Mouse (Mus musculus) hindbrain, embryonic 12.5 days (tissue): ENCODE results near the gene Hist1h3g. TPM values are rescaled to one million over a fixed set of nuclear protein-coding genes. Genes with fewer than 3 reads are reported as not detected.
A peak's percentile ranks its signal among the peaks of the same experiment; 100 is the strongest.

Source experiments
- ATAC-seq: fragments of 200-750 bp; cut with Nextera tagmentation; 2 replicates; pipeline ENCODE4 v1.8.0; 2017; ENCODE audit warnings: moderate TSS enrichment; ENCODE audit not compliant: low FRiP score
- H3K27ac ChIP-seq: fragments of 300-500 bp; sonication (generic); 2 replicates; pipeline ENCODE4 v1.5.1; 2016; ENCODE audit warnings: mild to moderate bottlenecking
- H3K27me3 ChIP-seq: fragments of 300-500 bp; sonication (generic); 2 replicates; pipeline ENCODE4 v1.6.1; 2016; ENCODE audit warnings: mild to moderate bottlenecking
- H3K36me3 ChIP-seq: fragments of 300-500 bp; sonication (generic); 2 replicates; pipeline ENCODE4 v1.6.1; 2016; ENCODE audit warnings: mild to moderate bottlenecking
- H3K4me1 ChIP-seq: fragments of 300-500 bp; sonication (generic); 2 replicates; pipeline ENCODE4 v1.6.1; 2016
- H3K4me2 ChIP-seq: fragments of 300-500 bp; sonication (generic); replicated peaks from 2 replicates; pipeline ENCODE4 v1.6.1; 2016; ENCODE audit warnings: mild to moderate bottlenecking
- H3K4me3 ChIP-seq: fragments of 300-500 bp; sonication (generic); 2 replicates; pipeline ENCODE4 v1.5.1; 2016; ENCODE audit warnings: mild to moderate bottlenecking
- H3K9ac ChIP-seq: fragments of 300-500 bp; sonication (generic); 2 replicates; pipeline ENCODE4 v1.6.1; 2016; ENCODE audit warnings: mild to moderate bottlenecking, moderate library complexity
- H3K9me3 ChIP-seq: fragments of 300-500 bp; sonication (generic); replicated peaks from 2 replicates; pipeline ENCODE4 v1.6.1; 2016; ENCODE audit warnings: mild to moderate bottlenecking
- WGBS: fragments of 180-500 bp; shearing (Covaris S2); methylation state at CpG from one replicate; pipeline ENCODE4 v1.1.7; 2016; 5-methylcytosine and 5-hydroxymethylcytosine counted together
- microRNA-seq: library from miRNA; unstranded; fragments of <30 nt; microRNA quantifications from one replicate; pipeline ENCODE4, GENCODE M21; 2017
- polyA plus RNA-seq: library from polyadenylated mRNA; unstranded; fragments of >200 nt; fragmentation: Nextera tagmentation; extraction: Ambion mirVana; gene quantifications from 2 replicates; pipeline ENCODE4 v1.2.1, GENCODE M21; 2016

Gene Hist1h3g
- polyA plus RNA-seq, 1 experiment from 2014 or later = 4.4 TPM

DNA sequence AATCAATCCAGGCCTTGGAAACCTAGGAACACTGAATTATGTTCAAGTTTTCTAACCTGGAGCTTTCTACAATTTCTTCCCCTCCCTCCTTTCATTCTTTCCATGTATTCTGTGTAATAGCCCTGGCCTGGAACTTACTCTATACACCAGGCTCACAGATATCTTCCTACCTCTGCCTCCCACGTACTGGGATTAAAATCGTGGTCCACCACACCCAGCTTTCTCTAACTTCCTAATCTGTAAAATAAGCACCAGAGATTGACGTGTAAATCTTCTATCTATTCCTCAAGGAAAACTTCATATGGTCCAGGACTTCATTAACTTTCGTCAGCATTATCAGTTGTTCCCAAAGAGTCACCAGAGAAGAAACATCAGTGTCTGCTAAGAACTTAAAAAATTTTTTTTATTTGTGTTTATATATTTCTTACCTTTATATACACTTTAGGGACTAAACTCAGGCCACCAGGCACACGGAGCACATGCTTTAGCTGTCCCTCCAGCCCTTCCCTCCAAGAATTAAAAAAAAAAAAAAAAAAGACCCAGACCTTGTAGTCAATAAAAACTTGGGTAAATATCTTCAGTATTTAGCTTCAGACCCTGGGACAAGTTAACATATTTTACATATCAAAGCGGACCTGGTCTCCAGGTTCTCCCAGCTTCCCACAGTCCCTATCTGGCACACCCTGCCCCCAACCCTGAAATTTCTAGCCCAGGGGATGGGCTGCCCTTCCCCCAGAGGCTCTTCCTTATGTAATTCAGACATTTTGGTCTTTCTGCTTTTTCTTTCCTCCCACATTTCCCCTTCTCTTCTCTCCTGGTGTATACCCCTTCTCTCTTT is 47.2 kb downstream of the Hist1h3g start:
- Histone ChIP-seq H3K4me1 (peaks cover 24% of the 10 kb centered on the region), H3K4me2 (peak overlapping the region; percentile 87), H3K27ac (peak overlapping the region; percentile 84), H3K9ac (peak overlapping the region; percentile 68), H3K9me3 (no peaks in the 10 kb centered on the region), H3K4me3 (peak overlapping the region; percentile 51), H3K36me3 (no peaks in the 10 kb centered on the region), H3K27me3 (no peaks in the 10 kb centered on the region)
- no peak for ATAC-seq
- WGBS = 2% methylated on average over 6 of the region's 6 CpGs

DNA sequence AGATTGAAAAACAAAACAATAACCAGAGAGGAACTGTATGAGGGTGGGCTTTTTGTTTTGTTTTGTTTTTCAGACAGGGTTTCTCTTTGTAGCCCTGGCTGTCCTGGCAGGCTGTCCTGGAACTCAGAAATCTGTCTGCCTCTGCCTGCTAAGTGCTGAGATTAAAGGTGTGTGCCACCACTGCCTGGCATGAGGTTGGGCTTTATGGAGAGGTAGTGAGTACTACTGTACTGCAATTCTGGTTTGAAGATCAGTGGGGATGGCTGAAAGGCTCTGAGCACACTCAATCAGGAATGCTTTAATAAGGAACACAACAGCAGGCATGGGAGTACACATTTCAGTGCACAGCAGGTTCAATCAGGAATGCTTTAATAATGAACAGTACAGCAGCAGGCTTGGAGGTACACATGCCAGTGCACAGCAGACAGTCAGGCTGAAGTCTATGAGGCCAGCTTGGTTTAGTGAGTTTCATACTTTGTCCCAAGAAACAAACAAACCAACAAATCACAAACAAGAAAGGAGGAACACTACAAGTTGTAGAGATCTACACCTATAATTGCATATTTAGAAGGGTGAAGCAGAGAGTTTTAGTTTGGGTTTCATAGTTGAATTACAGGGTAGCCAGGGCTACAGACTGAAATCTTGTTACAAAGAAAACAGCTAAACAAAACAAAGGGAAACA is 48.3 kb downstream of the Hist1h3g start:
- Histone ChIP-seq H3K4me3 (no peak overlapping the region), H3K4me2 (peak overlapping the region; percentile 15; the same call in 1 of the 2 replicates), H3K27me3 (no peaks in the 10 kb centered on the region), H3K4me1 (peaks cover 24% of the 10 kb centered on the region), H3K36me3 (no peaks in the 10 kb centered on the region), H3K27ac (peak overlapping the region; percentile 84), H3K9me3 (no peaks in the 10 kb centered on the region), H3K9ac (peak overlapping the region; percentile 1; the same call in 1 of the 2 replicates)
- ATAC-seq = no peak

DNA sequence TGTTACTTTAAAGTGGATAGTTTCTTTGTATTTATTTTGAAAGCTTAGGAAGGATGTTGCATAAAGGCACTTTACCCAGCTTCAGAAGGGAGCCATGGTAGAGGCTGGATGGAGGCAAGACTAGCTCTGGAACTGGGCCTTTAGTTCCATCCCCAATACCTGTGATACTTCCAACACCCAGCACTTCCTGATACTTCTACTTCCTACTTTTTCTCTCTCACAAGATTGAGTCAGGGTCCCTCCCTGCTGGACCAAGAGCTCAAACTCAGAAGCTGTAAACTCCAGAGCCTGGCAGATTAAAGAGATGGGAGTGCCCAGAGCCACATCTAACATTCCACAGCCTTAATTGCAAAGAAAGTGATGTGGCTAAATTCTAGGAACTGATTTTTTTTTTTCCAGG is 49.1 kb downstream of the Hist1h3g start:
- Histone ChIP-seq H3K27me3 (no peaks in the 10 kb centered on the region), H3K4me3 (peak overlapping the region; percentile 37; the same call in 1 of the 2 replicates), H3K36me3 (no peaks in the 10 kb centered on the region), H3K9ac (peak overlapping the region; percentile 75), H3K4me1 (peaks cover 24% of the 10 kb centered on the region), H3K4me2 (peak overlapping the region; percentile 69), H3K9me3 (no peaks in the 10 kb centered on the region), H3K27ac (peak overlapping the region; percentile 94)
- ATAC-seq = no peak

DNA sequence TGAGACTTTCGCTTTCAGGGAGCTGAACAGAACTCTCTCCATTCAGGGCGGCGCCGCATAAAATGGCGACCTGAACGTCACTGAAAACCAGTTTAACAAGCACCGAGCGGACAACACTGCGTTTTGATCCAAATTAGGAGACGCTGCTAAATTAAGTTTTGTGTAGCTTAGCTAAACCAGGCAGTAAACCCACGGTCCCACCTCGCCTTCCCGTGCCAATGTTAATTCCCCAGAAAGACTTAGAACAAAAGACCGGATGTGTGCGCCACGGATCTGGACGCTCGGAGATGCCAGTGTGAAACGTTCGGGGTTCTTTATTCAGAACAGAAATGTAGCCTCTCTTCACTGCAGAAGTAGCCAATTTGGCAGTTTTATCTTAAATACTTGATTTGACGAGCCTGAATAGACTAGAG is 49.8 kb downstream of the Hist1h3g start:
- H3K36me3 ChIP-seq = no peaks in the 10 kb centered on the region
- peak; percentile 23; the same call in 1 of the 2 replicates for ATAC-seq
- peak overlapping the region; percentile 94 for H3K27ac ChIP-seq
- peak overlapping the region; percentile 75 for H3K9ac ChIP-seq
- peaks cover 24% of the 10 kb centered on the region for H3K4me1 ChIP-seq
- H3K27me3 ChIP-seq = no peaks in the 10 kb centered on the region
- WGBS = under 1% methylated on average over 21 of the region's 21 CpGs
- no peaks in the 10 kb centered on the region for H3K9me3 ChIP-seq
- peak overlapping the region; percentile 37 for H3K4me3 ChIP-seq
- H3K4me2 ChIP-seq = peak overlapping the region; percentile 69

Small RNA genes lying within 50 kb of the gene (microRNA-seq; reads per million reads assigned to microRNA genes)
- not detected for gene Gm44297
- not detected for gene Gm44359
- gene Gm44394 = not detected
- 0.81 reads per million for gene n-TStga1

Other genes with a start within 250 kb of the Hist1h3g start
- gene Zfp322a, start 166.2 kb upstream of the Hist1h3g start, polyA plus RNA-seq = 58.9 and 63.2 TPM in 2 replicates
- 11.6 and 12.0 TPM in 2 replicates for gene Abt1, start 111.6 kb upstream of the Hist1h3g start, polyA plus RNA-seq
- gene Btn1a1, start 69.5 kb upstream of the Hist1h3g start, polyA plus RNA-seq = 0.12 TPM in 1 of 2 replicates, not detected in the other
- 0.34 and 0.43 TPM in 2 replicates for gene Btn2a2, start 46.6 kb upstream of the Hist1h3g start, polyA plus RNA-seq
- gene Hist1h4h, start 4.4 kb upstream of the Hist1h3g start, polyA plus RNA-seq = 5.7 and 6.9 TPM in 2 replicates
- 5.2 TPM in 1 of 2 replicates, not detected in the other for gene Hist1h2af, start 1.5 kb upstream of the Hist1h3g start, polyA plus RNA-seq
- gene Hist1h2bh, start 8.0 kb downstream of the Hist1h3g start, polyA plus RNA-seq = 0.37 and 0.57 TPM in 2 replicates
- 0.66 and 1.4 TPM in 2 replicates for gene Hist1h3f, start 8.6 kb downstream of the Hist1h3g start, polyA plus RNA-seq
- gene Hist1h4f, start 16.2 kb downstream of the Hist1h3g start, polyA plus RNA-seq = 1.4 TPM in 1 of 2 replicates, not detected in the other
- 0.23 and 0.39 TPM in 2 replicates for gene Hist1h1d, start 17.8 kb downstream of the Hist1h3g start, polyA plus RNA-seq
- 4.4 and 5.6 TPM in 2 replicates for gene Hist1h3e, start 26.9 kb downstream of the Hist1h3g start, polyA plus RNA-seq
- gene Hist1h2ae, start 35.8 kb downstream of the Hist1h3g start, polyA plus RNA-seq = 67.4 and 81.6 TPM in 2 replicates
- 4.8 and 7.1 TPM in 2 replicates for gene Hist1h2bg, start 36.0 kb downstream of the Hist1h3g start, polyA plus RNA-seq
- 4.4 and 7.2 TPM in 2 replicates for gene Hist1h2bf, start 38.8 kb downstream of the Hist1h3g start, polyA plus RNA-seq
- 0.46 and 2.5 TPM in 2 replicates for gene Hist1h2ad, start 39.0 kb downstream of the Hist1h3g start, polyA plus RNA-seq
- 2.2 and 4.8 TPM in 2 replicates for gene Hist1h3d, start 40.3 kb downstream of the Hist1h3g start, polyA plus RNA-seq
- gene Hist1h4d, start 46.2 kb downstream of the Hist1h3g start, polyA plus RNA-seq = 66.9 and 82.3 TPM in 2 replicates
- 1.9 and 2.2 TPM in 2 replicates for gene Hist1h2be, start 85.7 kb downstream of the Hist1h3g start, polyA plus RNA-seq
- gene Hist1h1e, start 87.1 kb downstream of the Hist1h3g start, polyA plus RNA-seq = 17.0 and 18.8 TPM in 2 replicates
- 0.72 and 0.93 TPM in 2 replicates for gene Hist1h2ac, start 148.5 kb downstream of the Hist1h3g start, polyA plus RNA-seq
- gene Hist1h2bc, start 148.8 kb downstream of the Hist1h3g start, polyA plus RNA-seq = 25.1 and 26.1 TPM in 2 replicates
- gene Hist1h1t, start 160.4 kb downstream of the Hist1h3g start, polyA plus RNA-seq = not detected in 2 replicates
- gene Hist1h4c, start 163.0 kb downstream of the Hist1h3g start, polyA plus RNA-seq = 3.6 and 4.2 TPM in 2 replicates
- 4.9 and 5.2 TPM in 2 replicates for gene Hfe, start 175.4 kb downstream of the Hist1h3g start, polyA plus RNA-seq
- 15.0 and 15.4 TPM in 2 replicates for gene Hist1h1c, start 203.4 kb downstream of the Hist1h3g start, polyA plus RNA-seq
- 9.7 and 11.6 TPM in 2 replicates for gene Hist1h3c, start 210.2 kb downstream of the Hist1h3g start, polyA plus RNA-seq
- 2.2 and 2.9 TPM in 2 replicates for gene Hist1h2bb, start 211.3 kb downstream of the Hist1h3g start, polyA plus RNA-seq
- 22.4 and 45.2 TPM in 2 replicates for gene Hist1h2ab, start 215.7 kb downstream of the Hist1h3g start, polyA plus RNA-seq
- 4.5 and 11.1 TPM in 2 replicates for gene Hist1h3b, start 216.8 kb downstream of the Hist1h3g start, polyA plus RNA-seq
- gene Hist1h4b, start 221.6 kb downstream of the Hist1h3g start, polyA plus RNA-seq = 5.0 and 5.5 TPM in 2 replicates
- gene Hist1h4a, start 225.8 kb downstream of the Hist1h3g start, polyA plus RNA-seq = 0.72 TPM in 1 of 2 replicates, not detected in the other
- gene Hist1h3a, start 227.0 kb downstream of the Hist1h3g start, polyA plus RNA-seq = 3.3 and 6.1 TPM in 2 replicates
- gene Hist1h1a, start 228.2 kb downstream of the Hist1h3g start, polyA plus RNA-seq = 2.4 and 2.7 TPM in 2 replicates
- not detected in 2 replicates for gene Trim38, start 234.5 kb downstream of the Hist1h3g start, polyA plus RNA-seq